In the genomic region with DNA sequence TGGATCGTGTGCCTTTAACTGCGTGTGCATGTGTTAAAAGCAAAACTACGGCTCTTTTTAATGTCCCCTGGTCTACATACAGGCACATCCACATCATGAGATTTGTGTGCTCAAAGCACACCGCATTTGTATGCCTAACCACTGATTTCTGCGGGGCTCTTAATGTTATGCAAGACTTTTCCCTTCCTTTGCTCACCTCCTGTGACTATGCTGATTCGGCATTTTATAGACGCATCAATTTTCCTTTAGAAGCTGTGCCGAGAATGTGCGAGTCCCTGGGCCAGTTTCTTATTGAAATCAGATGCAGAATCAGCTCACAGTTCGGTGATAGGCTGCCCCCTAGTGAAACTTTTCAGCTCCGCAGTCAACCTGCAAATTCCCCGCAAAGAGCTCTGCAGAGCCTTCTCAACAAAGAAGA, we compare ENCODE assay signal across 9 mouse cellular contexts.
A peak's percentile ranks its signal among the peaks of the same experiment; 100 is the strongest.
DNase-seq lines count a peak whose midpoint lies in the region; ATAC-seq and TF ChIP-seq lines count a peak whose summit lies in the region.
"Had no signal": no experiment of that assay in that cellular context is flagged by ENCODE, and none has a peak within 500 bp of the region (broad histone marks: within the 10 kb centered on the region; RNA-seq: fewer than 3 reads in every experiment).

No protein-coding gene starts in this region.

- peak; percentile 92 for TF ChIP-seq CTCF in stomach, postnatal 0 days (IDR thresholded peaks at IDR 0.05; ENCODE audit: low read depth)

- no peak for TF ChIP-seq EP300 in stomach, postnatal 0 days (optimal IDR thresholded peaks at IDR 0.05)

- H3K27ac ChIP-seq in forebrain, embryonic 11.5 days (ENCODE audit: low read depth, low read length), result no peak overlapping the region
- H3K27ac ChIP-seq in heart, embryonic 16.5 days (ENCODE audit: low read length), result peak overlapping the region; percentile 90
- no peak overlapping the region for H3K27ac ChIP-seq in liver, embryonic 13.5 days
- H3K27ac ChIP-seq in neural tube, embryonic 12.5 days, result no peak overlapping the region
- H3K27ac ChIP-seq in stomach, postnatal 0 days (replicated peaks), result no peak overlapping the region

- peak; percentile 77 for ATAC-seq in forebrain, embryonic 11.5 days (replicated peaks; ENCODE audit: low FRiP score)
- ATAC-seq in heart, embryonic 16.5 days (replicated peaks; ENCODE audit: extremely low read depth, insufficient read depth, low FRiP score), result peak; percentile 44
- no peak for ATAC-seq in liver, embryonic 13.5 days (ENCODE audit: low read depth)
- peak; percentile 80 for ATAC-seq in neural tube, embryonic 12.5 days (ENCODE audit: low FRiP score, low read depth)
- ATAC-seq in stomach, postnatal 0 days (ENCODE audit: low FRiP score, low TSS enrichment), result peak; percentile 56; the same call in 1 of the 2 replicates

- H3K4me3 ChIP-seq in forebrain, embryonic 11.5 days (ENCODE audit: low read depth, low read length), result 0 out of 2 replicates have a peak overlapping the region, but pooled peaks have one; percentile 2
- peak overlapping the region; percentile 68 for H3K4me3 ChIP-seq in heart, embryonic 16.5 days (ENCODE audit: low read length)
- H3K4me3 ChIP-seq in liver, embryonic 13.5 days (replicated peaks), result 0 out of 2 replicates have a peak overlapping the region, but pooled peaks have one; percentile 22
- H3K4me3 ChIP-seq in neural tube, embryonic 12.5 days, result 0 out of 2 replicates have a peak overlapping the region, but pooled peaks have one; percentile 15
- H3K4me3 ChIP-seq in stomach, postnatal 0 days (ENCODE audit: low read depth, low read length), result peak overlapping the region; percentile 37
- H3K4me3 ChIP-seq: erythroblast, embryonic 14.5 days had no signal

- peaks cover 6% of the 10 kb centered on the region; the same call in 1 of the 2 replicates for H3K27me3 ChIP-seq in forebrain, embryonic 11.5 days (ENCODE audit: control insufficient read depth, insufficient read depth, low read length)
- no peaks in the 10 kb centered on the region for H3K27me3 ChIP-seq in heart, embryonic 16.5 days (ENCODE audit: control insufficient read depth, insufficient read depth, low read length)
- H3K27me3 ChIP-seq in liver, embryonic 13.5 days, result 0 out of 2 replicates have a peak, but pooled peaks cover 3% of the 10 kb centered on the region
- H3K27me3 ChIP-seq in neural tube, embryonic 12.5 days (replicated peaks), result no peaks in the 10 kb centered on the region
- H3K27me3 ChIP-seq in stomach, postnatal 0 days (ENCODE audit: control insufficient read depth, insufficient read depth, low read length), result no peaks in the 10 kb centered on the region

- no peaks in the 10 kb centered on the region for H3K36me3 ChIP-seq in forebrain, embryonic 11.5 days (ENCODE audit: control insufficient read depth, insufficient read depth, low read length)
- no peaks in the 10 kb centered on the region for H3K36me3 ChIP-seq in heart, embryonic 16.5 days (ENCODE audit: control insufficient read depth, insufficient read depth)
- no peaks in the 10 kb centered on the region for H3K36me3 ChIP-seq in liver, embryonic 13.5 days
- no peaks in the 10 kb centered on the region for H3K36me3 ChIP-seq in neural tube, embryonic 12.5 days
- H3K36me3 ChIP-seq in stomach, postnatal 0 days (ENCODE audit: control insufficient read depth, insufficient read depth, low read length), result no peaks in the 10 kb centered on the region

- H3K9ac ChIP-seq in forebrain, embryonic 11.5 days (ENCODE audit: low read length), result no peak overlapping the region
- H3K9ac ChIP-seq in heart, embryonic 16.5 days (ENCODE audit: low read length), result peak overlapping the region; percentile 70
- no peak overlapping the region for H3K9ac ChIP-seq in liver, embryonic 13.5 days
- H3K9ac ChIP-seq in neural tube, embryonic 12.5 days, result peak overlapping the region; percentile 33; the same call in 1 of the 2 replicates
- no peak overlapping the region for H3K9ac ChIP-seq in stomach, postnatal 0 days (ENCODE audit: low read length)

- H3K9me3 ChIP-seq in forebrain, embryonic 11.5 days (ENCODE audit: control insufficient read depth, low read length), result no peaks in the 10 kb centered on the region
- no peaks in the 10 kb centered on the region for H3K9me3 ChIP-seq in heart, embryonic 16.5 days (replicated peaks; ENCODE audit: control insufficient read depth, low read length)
- H3K9me3 ChIP-seq in liver, embryonic 13.5 days (replicated peaks), result no peaks in the 10 kb centered on the region
- no peaks in the 10 kb centered on the region for H3K9me3 ChIP-seq in neural tube, embryonic 12.5 days
- H3K9me3 ChIP-seq in stomach, postnatal 0 days (ENCODE audit: control insufficient read depth, low read length), result no peaks in the 10 kb centered on the region

- peak overlapping the region; percentile 42 for H3K4me2 ChIP-seq in forebrain, embryonic 11.5 days (ENCODE audit: low read depth, low read length, severe bottlenecking)
- H3K4me2 ChIP-seq in heart, embryonic 16.5 days (ENCODE audit: low read depth, low read length), result peak overlapping the region; percentile 77
- peak overlapping the region; percentile 39; the same call in 1 of the 2 replicates for H3K4me2 ChIP-seq in liver, embryonic 13.5 days
- peak overlapping the region; percentile 57 for H3K4me2 ChIP-seq in neural tube, embryonic 12.5 days (replicated peaks)
- peak overlapping the region; percentile 54 for H3K4me2 ChIP-seq in stomach, postnatal 0 days (replicated peaks; ENCODE audit: low read depth)

- WGBS in forebrain, embryonic 11.5 days, result 8% methylated on average over 12 of the region's 12 CpGs
- WGBS in heart, embryonic 16.5 days, result 5% methylated on average over 12 of the region's 12 CpGs
- WGBS in liver, embryonic 13.5 days (ENCODE audit: insufficient replicate concordance), result 10% methylated on average over 12 of the region's 12 CpGs
- 2% methylated on average over 12 of the region's 12 CpGs for WGBS in neural tube, embryonic 12.5 days
- 2% methylated on average over 12 of the region's 12 CpGs for WGBS in stomach, postnatal 0 days

- peak; percentile 88 for DNase-seq in CD4-positive, CD25-positive, alpha-beta regulatory T cell, adult 2 months (ENCODE audit: low read depth, low spot score)
- peak; percentile 78 for DNase-seq in brain, embryonic 18.5 days (ENCODE audit: low read depth, low spot score)
- DNase-seq in forebrain, embryonic 11.5 days (ENCODE audit: low spot score), result peak; percentile 89
- DNase-seq in kidney, postnatal 25 days, result peak; percentile 80 to 92
- peak; percentile 30 for DNase-seq in liver, embryonic 13.5 days
- DNase-seq in stomach, postnatal 0 days (ENCODE audit: low spot score), result peak; percentile 83

- H3K4me1 ChIP-seq in forebrain, embryonic 11.5 days (replicated peaks; ENCODE audit: control insufficient read depth, insufficient read depth, low read length), result no peaks in the 10 kb centered on the region; the same call in 1 of the 2 replicates
- H3K4me1 ChIP-seq in heart, embryonic 16.5 days (ENCODE audit: control insufficient read depth, insufficient read depth, low read length), result peaks cover 5% of the 10 kb centered on the region
- no peaks in the 10 kb centered on the region for H3K4me1 ChIP-seq in liver, embryonic 13.5 days (replicated peaks)
- peaks cover 7% of the 10 kb centered on the region; the same call in 1 of the 2 replicates for H3K4me1 ChIP-seq in neural tube, embryonic 12.5 days
- no peaks in the 10 kb centered on the region for H3K4me1 ChIP-seq in stomach, postnatal 0 days (replicated peaks; ENCODE audit: control insufficient read depth, insufficient read depth)

Comparison
In these comparisons a context has a peak if more than half of its experiments do, and no peak if none do; other contexts are left out.
1. DNase-seq: peak in every context shown above with its lines; median percentile 89 in forebrain, embryonic 11.5 days; 88 in CD4-positive, CD25-positive, alpha-beta regulatory T cell, adult 2 months; 86 in kidney, postnatal 25 days; 83 in stomach, postnatal 0 days; 78 in brain, embryonic 18.5 days; 30 in liver, embryonic 13.5 days.
2. H3K4me3 ChIP-seq: peak in every context shown above with its lines; median percentile 68 in heart, embryonic 16.5 days; 37 in stomach, postnatal 0 days; 22 in liver, embryonic 13.5 days; 15 in neural tube, embryonic 12.5 days; 2 in forebrain, embryonic 11.5 days.
3. H3K9ac ChIP-seq: peak in heart, embryonic 16.5 days (single experiment) and neural tube, embryonic 12.5 days (single experiment); none in forebrain, embryonic 11.5 days (single experiment), liver, embryonic 13.5 days (single experiment) and stomach, postnatal 0 days (single experiment).
4. Peak in every context shown above with its lines, with median percentiles within 50 percentile points of each other: H3K4me2 ChIP-seq.